Mouse (Mus musculus): ENCODE results near the gene Anks3. TPM values are rescaled to one million over a fixed set of nuclear protein-coding genes. Genes with fewer than 3 reads are reported as not detected.
A peak's percentile ranks its signal among the peaks of the same experiment; 100 is the strongest.

The Anks3 gene
- polyA plus RNA-seq, 1 experiment from 2014 or later = 18.0 TPM

- Histone ChIP-seq H3K36me3 (ENCODE audit: control insufficient read depth, insufficient read depth) (peaks cover 70% of the 10 kb centered on the region), H3K27me3 (replicated peaks; ENCODE audit: control insufficient read depth, insufficient read depth, low read length) (no peaks in the 10 kb centered on the region), H3K27ac (ENCODE audit: low read depth, low read length) (no peak overlapping the region), H3K4me2 (replicated peaks; ENCODE audit: low read depth) (no peak overlapping the region), H3K9ac (ENCODE audit: low read depth, low read length) (no peak overlapping the region), H3K9me3 (ENCODE audit: control insufficient read depth) (no peaks in the 10 kb centered on the region), H3K4me3 (ENCODE audit: low read depth, low read length) (no peak overlapping the region), H3K4me1 (replicated peaks; ENCODE audit: control insufficient read depth, insufficient read depth, low read length) (peaks cover 2% of the 10 kb centered on the region)
- no peak for TF ChIP-seq CTCF (IDR thresholded peaks at IDR 0.05; ENCODE audit: low read depth)
- ATAC-seq = no peak
- WGBS = 88% methylated on average over 8 of the region's 8 CpGs
Measured at GRCm38 (mm10) chr16:4937351-4938190, 26.4 kb downstream of the Anks3 start.

- H3K36me3 ChIP-seq (ENCODE audit: control insufficient read depth, insufficient read depth) = peaks cover 69% of the 10 kb centered on the region
- peaks cover 2% of the 10 kb centered on the region for H3K4me1 ChIP-seq (replicated peaks; ENCODE audit: control insufficient read depth, insufficient read depth, low read length)
- H3K4me2 ChIP-seq (replicated peaks; ENCODE audit: low read depth) = no peak overlapping the region
- no peak for ATAC-seq
- no peaks in the 10 kb centered on the region for H3K27me3 ChIP-seq (replicated peaks; ENCODE audit: control insufficient read depth, insufficient read depth, low read length)
- WGBS = 85% methylated on average over 10 of the region's 10 CpGs
- H3K27ac ChIP-seq (ENCODE audit: low read depth, low read length) = no peak overlapping the region
- H3K4me3 ChIP-seq (ENCODE audit: low read depth, low read length) = no peak overlapping the region
- no peak for TF ChIP-seq CTCF (IDR thresholded peaks at IDR 0.05; ENCODE audit: low read depth)
- no peaks in the 10 kb centered on the region for H3K9me3 ChIP-seq (ENCODE audit: control insufficient read depth)
- H3K9ac ChIP-seq (ENCODE audit: low read depth, low read length) = no peak overlapping the region
Measured at GRCm38 (mm10) chr16:4935931-4936703, 27.9 kb downstream of the Anks3 start.

- Histone ChIP-seq H3K9me3 (ENCODE audit: control insufficient read depth) (no peaks in the 10 kb centered on the region), H3K4me3 (ENCODE audit: low read depth, low read length) (no peak overlapping the region), H3K36me3 (ENCODE audit: control insufficient read depth, insufficient read depth) (peaks cover 72% of the 10 kb centered on the region), H3K4me1 (replicated peaks; ENCODE audit: control insufficient read depth, insufficient read depth, low read length) (peaks cover 2% of the 10 kb centered on the region), H3K27ac (ENCODE audit: low read depth, low read length) (no peak overlapping the region), H3K9ac (ENCODE audit: low read depth, low read length) (no peak overlapping the region), H3K27me3 (replicated peaks; ENCODE audit: control insufficient read depth, insufficient read depth, low read length) (no peaks in the 10 kb centered on the region), H3K4me2 (replicated peaks; ENCODE audit: low read depth) (no peak overlapping the region)
- no peak for TF ChIP-seq CTCF (IDR thresholded peaks at IDR 0.05; ENCODE audit: low read depth)
- ATAC-seq = no peak
- 98% methylated on average over 31 of the region's 31 CpGs for WGBS
Measured at GRCm38 (mm10) chr16:4935430-4935829, 28.6 kb downstream of the Anks3 start.

GRCm38 (mm10) chr16:4932429-4932828 lies 31.6 kb downstream of the Anks3 start:
- peak; percentile 74 for ATAC-seq
- no peak overlapping the region for H3K9ac ChIP-seq (ENCODE audit: low read depth, low read length)
- H3K27ac ChIP-seq (ENCODE audit: low read depth, low read length) = peak overlapping the region; percentile 41
- no peaks in the 10 kb centered on the region for H3K27me3 ChIP-seq (replicated peaks; ENCODE audit: control insufficient read depth, insufficient read depth, low read length)
- peaks cover 90% of the 10 kb centered on the region for H3K36me3 ChIP-seq (ENCODE audit: control insufficient read depth, insufficient read depth)
- no peak overlapping the region for H3K4me3 ChIP-seq (ENCODE audit: low read depth, low read length)
- no peaks in the 10 kb centered on the region for H3K9me3 ChIP-seq (ENCODE audit: control insufficient read depth)
- 46% methylated on average over 3 of the region's 3 CpGs for WGBS
- peak; percentile 62 for TF ChIP-seq CTCF (IDR thresholded peaks at IDR 0.05; ENCODE audit: low read depth)
- H3K4me1 ChIP-seq (replicated peaks; ENCODE audit: control insufficient read depth, insufficient read depth, low read length) = 0 out of 2 replicates have a peak, but pooled peaks cover 2% of the 10 kb centered on the region
- 0 out of 2 replicates have a peak overlapping the region, but pooled peaks have one; percentile 7 for H3K4me2 ChIP-seq (replicated peaks; ENCODE audit: low read depth)

GRCm38 (mm10) chr16:4928474-4928873 lies 35.5 kb downstream of the Anks3 start:
- TF ChIP-seq CTCF (IDR thresholded peaks at IDR 0.05; ENCODE audit: low read depth) = no peak
- ATAC-seq = no peak
- 67% methylated on average over 2 of the region's 2 CpGs for WGBS

GRCm38 (mm10) chr16:4927967-4928366 lies 36.0 kb downstream of the Anks3 start:
- 0 out of 2 replicates have a peak, but pooled peaks cover 2% of the 10 kb centered on the region for H3K4me1 ChIP-seq (replicated peaks; ENCODE audit: control insufficient read depth, insufficient read depth, low read length)
- H3K9ac ChIP-seq (ENCODE audit: low read depth, low read length) = no peak overlapping the region
- H3K4me2 ChIP-seq (replicated peaks; ENCODE audit: low read depth) = no peak overlapping the region
- no peak for ATAC-seq
- H3K4me3 ChIP-seq (ENCODE audit: low read depth, low read length) = no peak overlapping the region
- 86% methylated on average over 7 of the region's 7 CpGs for WGBS
- no peaks in the 10 kb centered on the region for H3K27me3 ChIP-seq (replicated peaks; ENCODE audit: control insufficient read depth, insufficient read depth, low read length)
- peaks cover 93% of the 10 kb centered on the region for H3K36me3 ChIP-seq (ENCODE audit: control insufficient read depth, insufficient read depth)
- H3K9me3 ChIP-seq (ENCODE audit: control insufficient read depth) = no peaks in the 10 kb centered on the region
- no peak for TF ChIP-seq CTCF (IDR thresholded peaks at IDR 0.05; ENCODE audit: low read depth)
- no peak overlapping the region for H3K27ac ChIP-seq (ENCODE audit: low read depth, low read length)

More at GRCm38 (mm10) chr16:4928474-4928873, 35.5 kb downstream of the Anks3 start:
- Histone ChIP-seq H3K27me3 (replicated peaks; ENCODE audit: control insufficient read depth, insufficient read depth, low read length) (no peaks in the 10 kb centered on the region), H3K4me1 (replicated peaks; ENCODE audit: control insufficient read depth, insufficient read depth, low read length) (0 out of 2 replicates have a peak, but pooled peaks cover 2% of the 10 kb centered on the region), H3K9ac (ENCODE audit: low read depth, low read length) (no peak overlapping the region), H3K4me2 (replicated peaks; ENCODE audit: low read depth) (no peak overlapping the region), H3K27ac (ENCODE audit: low read depth, low read length) (no peak overlapping the region), H3K9me3 (ENCODE audit: control insufficient read depth) (no peaks in the 10 kb centered on the region), H3K36me3 (ENCODE audit: control insufficient read depth, insufficient read depth) (peaks cover 91% of the 10 kb centered on the region), H3K4me3 (ENCODE audit: low read depth, low read length) (no peak overlapping the region)
